Mouse (Mus musculus): ENCODE results near the gene Gm11444.

- no peak for TF ChIP-seq CTCF (conservative IDR thresholded peaks at IDR 0.05 in 1 of 2, IDR thresholded peaks at IDR 0.05 in 1 of 2; ENCODE audit: low read depth in 2 of 2, low read length in 2 of 2)
- no peak for TF ChIP-seq ZC3H11A (IDR thresholded peaks at IDR 0.05; ENCODE audit: low read depth, low read length)
- TF ChIP-seq CHD2 (IDR thresholded peaks at IDR 0.05; ENCODE audit: low read length): no peak
- TF ChIP-seq JUND (conservative IDR thresholded peaks at IDR 0.05; ENCODE audit: low read depth, low read length): no peak
Observed at GRCm38 (mm10) chr11:85840803-85841145, 9.4 kb downstream of the Gm11444 start.

Data from CH12.LX (cell line).